Mouse (Mus musculus) ES-E14 (cell line): ENCODE results near the gene Abcg8. TPM values are rescaled to one million over a fixed set of nuclear protein-coding genes. Genes with fewer than 3 reads are reported as not detected.

Experiments
- DNase-seq: peaks from one replicate; pipeline ENCODE4 v3.0.0-alpha.2; 2013; ENCODE audit warnings: low read depth, low spot score
- H3K27ac ChIP-seq: 2 replicates; pipeline ENCODE4 v1.5.1; 2012; ENCODE audit warnings: low read depth, mild to moderate bottlenecking, low read length, moderate library complexity, mixed read lengths; ENCODE audit not compliant: poor library complexity, insufficient read depth, severe bottlenecking
- H3K36me3 ChIP-seq: 2 replicates; pipeline ENCODE4 v1.6.1; 2012; ENCODE audit warnings: mild to moderate bottlenecking, low read length, moderate library complexity, mixed read lengths; ENCODE audit not compliant: control insufficient read depth, poor library complexity, insufficient read depth, severe bottlenecking
- H3K4me1 ChIP-seq, 2 experiments: fragments of 150-350 bp in 1 of 2; sonication (generic) in 1 of 2; 2 replicates each; pipeline ENCODE4 v1.6.1; 2012; ENCODE audit warnings: low read length in 2 of 2, mild to moderate bottlenecking in 1 of 2, mixed read lengths in 1 of 2; ENCODE audit not compliant: control insufficient read depth in 2 of 2, insufficient read depth in 2 of 2, poor library complexity in 1 of 2
- H3K4me3 ChIP-seq, 2 experiments: fragments of 150-350 bp in 1 of 2; sonication (generic) in 1 of 2; 2 replicates each; pipeline ENCODE4 v1.5.1; 2012; ENCODE audit warnings: low read length in 2 of 2, low read depth in 1 of 2, mild to moderate bottlenecking in 1 of 2, mixed read lengths in 1 of 2; ENCODE audit not compliant: insufficient read depth in 1 of 2, poor library complexity in 1 of 2, severe bottlenecking in 1 of 2
- H3K9ac ChIP-seq: 2 replicates; pipeline ENCODE4 v1.6.1; 2012; ENCODE audit warnings: low read depth, mild to moderate bottlenecking, low read length, mixed read lengths; ENCODE audit not compliant: poor library complexity, insufficient read depth, severe bottlenecking
- H3K9me3 ChIP-seq: fragments of 150-350 bp; sonication (generic); 2 replicates; pipeline ENCODE4 v1.6.1; 2012; ENCODE audit warnings: low read depth, mild to moderate bottlenecking, low read length; ENCODE audit not compliant: control insufficient read depth, insufficient read depth
- CHD2 ChIP-seq: IDR thresholded peaks from 2 replicates; pipeline ENCODE4 v1.6.1; 2014; ENCODE audit warnings: mild to moderate bottlenecking, low read depth, low read length, inconsistent platforms
- HCFC1 ChIP-seq: IDR thresholded peaks from 2 replicates; pipeline ENCODE4 v1.6.1; 2012; ENCODE audit warnings: low read length, inconsistent platforms, borderline replicate concordance; ENCODE audit not compliant: insufficient read depth
- MAFK ChIP-seq: IDR thresholded peaks from 2 replicates; pipeline ENCODE4 v1.6.1; 2014; ENCODE audit warnings: mild to moderate bottlenecking, low read depth, low read length, inconsistent platforms; ENCODE audit not compliant: insufficient read depth
- ZC3H11A ChIP-seq: IDR thresholded peaks from 2 replicates; pipeline ENCODE4 v1.6.1; 2012; ENCODE audit warnings: low read depth, mild to moderate bottlenecking, inconsistent platforms, low read length, borderline replicate concordance
- ZNF384 ChIP-seq: IDR thresholded peaks from 2 replicates; pipeline ENCODE4 v1.6.1; 2012; ENCODE audit warnings: low read depth, low read length, inconsistent platforms
- in situ Hi-C, 2 experiments: fragments of 600-800 bp; cut with MboI; formaldehyde crosslinking; loops; one replicate each; pipeline ENCODE4 v1.15.1; 2025; ENCODE audit warnings: low sequenced_read_pairs in 2 of 2, inconsistent platforms in 1 of 2; ENCODE audit not compliant: unreplicated experiment in 2 of 2
- total RNA-seq: library from RNA; depleted of rRNA; stranded (reverse); fragments of 300-350 nt; gene quantifications from 2 replicates; pipeline ENCODE4 v1.2.3, GENCODE M21; 2012; rRNA removed

The Abcg8 gene
- total RNA-seq, 1 experiment, result 0.09 TPM

GRCm38 (mm10) chr17:84745001-84745400, 68.9 kb downstream of the Abcg8 start:
- TF ChIP-seq CHD2, result no peak
- TF ChIP-seq ZNF384, result no peak
- no peak for TF ChIP-seq ZC3H11A
- no peak for TF ChIP-seq MAFK
- no peak for TF ChIP-seq HCFC1
- Histone ChIP-seq H3K9ac (no peak overlapping the region), H3K36me3 (peaks cover 9% of the 10 kb centered on the region), H3K4me3 (no peak overlapping the region), H3K9me3 (no peaks in the 10 kb centered on the region), H3K4me1 (0 out of 4 replicates have a peak, but pooled peaks cover 0 to 1% of the 10 kb centered on the region in 2 experiments), H3K27ac (no peak overlapping the region)
- in situ Hi-C loops, result no loop called here
- no peak for DNase-seq

- Histone ChIP-seq H3K9ac (no peak overlapping the region), H3K27ac (no peak overlapping the region), H3K9me3 (no peaks in the 10 kb centered on the region), H3K4me3 (no peak overlapping the region), H3K4me1 (0 out of 4 replicates have a peak, but pooled peaks cover 0 to 1% of the 10 kb centered on the region in 2 experiments), H3K36me3 (peaks cover 18% of the 10 kb centered on the region)
- in situ Hi-C loops, result no loop called here
- DNase-seq, result no peak
- TF ChIP-seq ZNF384 (no peak), MAFK (no peak), HCFC1 (no peak), CHD2 (no peak), ZC3H11A (no peak)
Observed at GRCm38 (mm10) chr17:84747212-84747611, 71.1 kb downstream of the Abcg8 start.

- peaks cover 22% of the 10 kb centered on the region for H3K36me3 ChIP-seq
- no peaks in the 10 kb centered on the region for H3K9me3 ChIP-seq
- H3K9ac ChIP-seq, result no peak overlapping the region
- no peak overlapping the region for H3K27ac ChIP-seq
- in situ Hi-C loops, result no loop called here
- no peak overlapping the region for H3K4me3 ChIP-seq
- TF ChIP-seq ZC3H11A, result no peak
- no peak for TF ChIP-seq CHD2
- no peak for TF ChIP-seq MAFK
- no peak for TF ChIP-seq ZNF384
- no peak for TF ChIP-seq HCFC1
- no peak for DNase-seq
- no peaks in the 10 kb centered on the region for H3K4me1 ChIP-seq
Observed at GRCm38 (mm10) chr17:84748152-84748682, 72.1 kb downstream of the Abcg8 start.

GRCm38 (mm10) chr17:84749297-84749696, 73.2 kb downstream of the Abcg8 start:
- H3K27ac ChIP-seq, result no peak overlapping the region
- peaks cover 26% of the 10 kb centered on the region for H3K36me3 ChIP-seq
- in situ Hi-C loops, result no loop called here
- H3K9me3 ChIP-seq, result no peaks in the 10 kb centered on the region
- no peaks in the 10 kb centered on the region for H3K4me1 ChIP-seq
- TF ChIP-seq HCFC1, result no peak
- no peak for TF ChIP-seq ZNF384
- no peak for TF ChIP-seq ZC3H11A
- DNase-seq, result no peak
- H3K4me3 ChIP-seq, result no peak overlapping the region
- H3K9ac ChIP-seq, result no peak overlapping the region

Other genes starting within 250 kb of the Abcg8 start
- 37.4 and 42.5 TPM in 2 replicates for gene Thada, start 210.1 kb upstream of the Abcg8 start, total RNA-seq
- 2.7 and 4.0 TPM in 2 replicates for gene Plekhh2, start 164.4 kb upstream of the Abcg8 start, total RNA-seq
- gene Dync2li1, start 49.8 kb upstream of the Abcg8 start, total RNA-seq, result 3.5 and 5.9 TPM in 2 replicates
- 0.27 TPM in 1 of 2 replicates, not detected in the other for gene Abcg5, start 6.7 kb downstream of the Abcg8 start, total RNA-seq
- 84.8 and 92.0 TPM in 2 replicates for gene Lrpprc, start 114.5 kb downstream of the Abcg8 start, total RNA-seq